Mouse (Mus musculus) forebrain, embryonic 13.5 days (tissue): ENCODE measurements around the gene Slc25a12. TPM values are rescaled to one million over a fixed set of nuclear protein-coding genes. Genes with fewer than 3 reads are reported as not detected.

ENCODE experiments used
- ATAC-seq: fragments of 200-750 bp; cut with Nextera tagmentation; 2 replicates; pipeline ENCODE4 v1.8.0; 2017
- H3K27ac ChIP-seq: fragments of 300-500 bp; sonication (generic); 2 replicates; pipeline ENCODE4 v1.5.1; 2015; ENCODE audit warnings: inconsistent platforms, mild to moderate bottlenecking, moderate library complexity
- H3K27me3 ChIP-seq: fragments of 300-500 bp; sonication (generic); 2 replicates; pipeline ENCODE4 v1.6.1; 2015; ENCODE audit warnings: mild to moderate bottlenecking, inconsistent platforms
- H3K36me3 ChIP-seq: fragments of 300-500 bp; sonication (generic); 2 replicates; pipeline ENCODE4 v1.6.1; 2015; ENCODE audit warnings: mild to moderate bottlenecking, inconsistent platforms; ENCODE audit not compliant: poor library complexity, severe bottlenecking
- H3K4me1 ChIP-seq: fragments of 300-500 bp; sonication (generic); 2 replicates; pipeline ENCODE4 v1.6.1; 2015; ENCODE audit warnings: inconsistent platforms
- H3K4me2 ChIP-seq: fragments of 300-500 bp; sonication (generic); 2 replicates; pipeline ENCODE4 v1.6.1; 2015; ENCODE audit warnings: inconsistent platforms, mild to moderate bottlenecking, moderate library complexity
- H3K4me3 ChIP-seq: fragments of 300-500 bp; sonication (generic); 2 replicates; pipeline ENCODE4 v1.5.1; 2015; ENCODE audit warnings: mild to moderate bottlenecking, inconsistent platforms
- H3K9ac ChIP-seq: fragments of 300-500 bp; sonication (generic); 2 replicates; pipeline ENCODE4 v1.6.1; 2015; ENCODE audit warnings: mild to moderate bottlenecking, inconsistent platforms
- H3K9me3 ChIP-seq: fragments of 300-500 bp; sonication (generic); replicated peaks from 2 replicates; pipeline ENCODE4 v1.6.1; 2016; ENCODE audit warnings: inconsistent platforms
- WGBS: fragments of 180-500 bp; shearing (Covaris S2); methylation state at CpG from one replicate; pipeline ENCODE4 v1.1.7; 2015; 5-methylcytosine and 5-hydroxymethylcytosine counted together
- polyA plus RNA-seq: library from polyadenylated mRNA; unstranded; fragments of >200 nt; fragmentation: Nextera tagmentation; extraction: Ambion mirVana; gene quantifications from 2 replicates; pipeline ENCODE4 v1.2.1, GENCODE M21; 2015

The Slc25a12 gene
- polyA plus RNA-seq, 1 experiment from 2014 or later, result 63.3 TPM

DNA sequence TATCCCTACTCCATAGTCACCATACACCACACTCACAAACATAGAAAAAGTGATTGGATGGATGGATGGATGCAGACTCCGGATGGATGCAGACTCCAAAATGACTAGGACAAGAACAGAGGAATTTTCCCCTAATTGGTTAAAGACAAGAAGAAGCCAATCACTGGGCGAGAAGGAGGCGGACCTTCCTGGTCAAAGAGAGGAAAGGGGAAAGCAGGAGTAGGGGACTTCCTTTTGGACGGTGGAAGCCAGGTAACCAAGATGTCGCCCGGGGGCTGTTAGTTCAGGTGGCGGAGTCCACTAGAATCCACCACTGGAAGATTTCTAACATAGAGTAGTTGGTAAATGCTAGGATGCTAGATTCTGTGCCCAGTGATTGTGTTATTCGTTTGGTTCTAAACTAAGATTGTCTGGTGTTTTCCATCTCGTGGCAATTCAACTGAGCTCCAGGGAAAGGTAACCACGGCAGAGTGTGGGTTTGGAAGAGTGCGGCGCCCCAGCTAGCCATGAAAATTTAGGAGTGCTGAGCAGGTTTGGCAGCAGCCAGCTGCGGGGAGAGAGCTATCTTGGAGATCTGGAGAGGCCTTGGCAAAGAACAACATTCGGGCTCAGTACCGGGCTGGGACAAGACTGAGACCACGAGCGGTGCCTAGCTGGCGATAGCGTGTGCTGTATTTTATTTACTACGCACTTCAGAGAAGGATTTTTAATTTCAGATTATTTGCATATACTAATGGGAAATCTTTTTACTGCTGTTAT is 19.6 kb downstream of the Slc25a12 start:
- Histone ChIP-seq H3K4me3 (no peak overlapping the region), H3K4me1 (no peaks in the 10 kb centered on the region), H3K27ac (no peak overlapping the region), H3K4me2 (no peak overlapping the region), H3K27me3 (no peaks in the 10 kb centered on the region), H3K36me3 (peaks cover 15% of the 10 kb centered on the region), H3K9me3 (peaks cover 5% of the 10 kb centered on the region; the same call in 1 of the 2 replicates), H3K9ac (no peak overlapping the region)
- 94% methylated on average over 20 of the region's 20 CpGs for WGBS
- no peak for ATAC-seq

DNA sequence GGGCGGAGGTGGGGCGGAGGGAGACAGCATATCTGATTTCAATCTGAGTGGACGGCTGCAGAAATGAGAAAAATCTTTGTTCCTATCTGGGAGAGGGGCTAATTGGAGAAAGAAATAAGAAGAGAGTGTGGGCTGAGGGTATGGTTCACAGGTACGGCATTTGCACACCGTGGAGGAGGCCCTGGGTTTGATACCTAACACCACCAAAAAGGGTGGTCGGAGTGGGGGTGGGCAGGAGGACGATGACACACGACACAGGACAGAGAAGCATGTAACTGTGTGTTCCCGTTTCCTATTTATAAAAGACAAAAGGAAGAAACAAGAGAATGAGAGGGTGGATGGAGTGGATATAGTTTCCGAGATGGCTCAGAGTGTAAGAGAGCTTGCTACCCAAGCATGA is 20.4 kb downstream of the Slc25a12 start:
- H3K9me3 ChIP-seq, result peaks cover 5% of the 10 kb centered on the region; the same call in 1 of the 2 replicates
- H3K4me3 ChIP-seq, result no peak overlapping the region
- H3K4me2 ChIP-seq, result no peak overlapping the region
- H3K27me3 ChIP-seq, result no peaks in the 10 kb centered on the region
- ATAC-seq, result no peak
- 93% methylated on average over 10 of the region's 10 CpGs for WGBS
- H3K4me1 ChIP-seq, result no peaks in the 10 kb centered on the region
- peaks cover 22% of the 10 kb centered on the region for H3K36me3 ChIP-seq
- no peak overlapping the region for H3K9ac ChIP-seq
- H3K27ac ChIP-seq, result no peak overlapping the region

DNA sequence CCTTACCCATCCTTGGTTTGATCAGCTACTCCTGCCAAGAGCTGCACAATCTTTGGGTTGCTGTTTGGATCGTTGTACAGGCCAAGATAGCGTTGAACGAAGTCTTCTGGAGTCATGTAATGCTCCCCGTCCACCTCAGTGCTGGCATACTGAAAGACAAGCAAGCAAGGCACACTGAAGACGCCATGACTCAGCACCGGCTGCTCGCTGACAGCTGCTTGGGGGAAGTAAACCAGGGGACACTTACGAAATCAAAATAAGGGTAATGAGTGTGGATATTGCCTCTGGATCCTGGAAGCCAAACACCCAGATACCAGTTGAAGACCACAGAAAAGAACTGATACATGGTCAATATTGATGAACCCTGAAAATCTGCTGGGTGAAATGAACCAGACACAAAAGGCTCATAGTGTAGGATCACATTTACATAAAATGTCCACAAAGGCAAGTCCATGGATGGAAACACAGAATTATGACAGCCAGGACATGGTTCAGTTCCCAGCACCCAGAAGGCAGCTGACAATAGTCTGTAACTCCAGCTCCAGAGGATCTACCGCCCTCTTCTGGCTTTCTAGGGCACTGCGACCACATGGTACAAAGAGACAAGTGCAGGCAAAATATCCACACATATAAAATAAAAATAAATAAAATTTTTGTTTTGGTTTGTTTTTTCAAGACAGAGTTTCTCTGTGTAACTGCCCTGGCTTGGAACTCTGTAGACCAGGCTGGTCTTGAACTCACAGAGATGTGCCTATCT is 23.5 kb downstream of the Slc25a12 start:
- Histone ChIP-seq H3K27ac (no peak overlapping the region), H3K36me3 (peaks cover 26% of the 10 kb centered on the region), H3K9me3 (peaks cover 5% of the 10 kb centered on the region; the same call in 1 of the 2 replicates), H3K4me2 (no peak overlapping the region), H3K4me3 (no peak overlapping the region), H3K27me3 (no peaks in the 10 kb centered on the region), H3K4me1 (no peaks in the 10 kb centered on the region), H3K9ac (no peak overlapping the region)
- 95% methylated on average over 10 of the region's 10 CpGs for WGBS
- no peak for ATAC-seq

DNA sequence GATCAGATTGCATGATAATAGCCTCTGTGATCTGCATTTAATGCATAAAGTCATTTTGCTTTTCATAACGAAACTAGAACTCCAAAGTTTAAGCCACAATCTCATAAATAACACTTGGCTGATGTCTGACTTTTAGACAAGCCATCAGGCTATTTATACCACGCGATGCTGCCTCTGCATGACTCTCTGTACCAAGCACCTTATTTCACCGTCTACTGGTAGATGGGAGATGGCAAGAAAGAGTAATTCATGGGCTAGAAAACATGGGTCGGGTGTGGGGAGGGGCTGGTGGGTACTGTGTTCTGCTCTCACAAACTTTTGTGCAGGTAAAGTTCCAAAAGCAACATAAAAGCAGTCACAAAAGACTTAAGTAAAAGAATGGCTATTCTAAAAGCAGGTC is 27.4 kb downstream of the Slc25a12 start:
- Histone ChIP-seq H3K4me1 (no peaks in the 10 kb centered on the region), H3K36me3 (peaks cover 34% of the 10 kb centered on the region), H3K9me3 (peaks cover 5% of the 10 kb centered on the region; the same call in 1 of the 2 replicates), H3K4me2 (no peak overlapping the region), H3K27me3 (no peaks in the 10 kb centered on the region), H3K27ac (no peak overlapping the region), H3K9ac (no peak overlapping the region), H3K4me3 (no peak overlapping the region)
- ATAC-seq, result no peak
- 91% methylated on average over 5 of the region's 5 CpGs for WGBS

DNA sequence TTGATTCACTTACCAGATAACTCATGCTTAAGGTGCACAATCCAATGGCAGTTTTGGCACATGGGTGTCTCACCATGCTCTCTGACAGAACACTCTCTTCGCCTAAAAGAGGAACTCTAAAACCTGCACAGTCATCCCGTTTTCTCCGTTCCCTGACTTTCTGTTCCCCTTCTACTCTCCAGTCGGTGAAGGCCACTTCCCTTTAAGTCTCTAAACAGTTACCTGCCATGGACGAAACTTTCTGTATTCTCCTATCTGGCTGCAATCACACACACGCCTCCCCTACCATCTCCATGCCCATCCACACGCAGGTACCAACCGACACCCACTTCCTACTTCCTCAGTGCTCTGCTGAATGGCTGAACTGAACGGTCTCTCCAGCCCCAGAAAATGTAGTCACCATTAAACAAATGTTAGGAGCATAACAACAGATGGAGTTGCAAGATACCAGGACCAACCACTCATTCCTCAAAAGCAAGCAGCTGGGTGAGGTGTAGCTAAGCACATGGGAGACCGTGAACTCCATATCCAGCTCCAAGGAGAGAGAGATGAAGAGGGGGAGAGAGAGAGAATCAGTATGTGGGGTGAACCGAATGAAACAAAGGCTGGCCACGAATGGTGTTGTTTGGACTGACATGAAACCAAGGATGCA is 29.3 kb downstream of the Slc25a12 start:
- WGBS, result 88% methylated on average over 12 of the region's 12 CpGs
- ATAC-seq, result no peak

DNA sequence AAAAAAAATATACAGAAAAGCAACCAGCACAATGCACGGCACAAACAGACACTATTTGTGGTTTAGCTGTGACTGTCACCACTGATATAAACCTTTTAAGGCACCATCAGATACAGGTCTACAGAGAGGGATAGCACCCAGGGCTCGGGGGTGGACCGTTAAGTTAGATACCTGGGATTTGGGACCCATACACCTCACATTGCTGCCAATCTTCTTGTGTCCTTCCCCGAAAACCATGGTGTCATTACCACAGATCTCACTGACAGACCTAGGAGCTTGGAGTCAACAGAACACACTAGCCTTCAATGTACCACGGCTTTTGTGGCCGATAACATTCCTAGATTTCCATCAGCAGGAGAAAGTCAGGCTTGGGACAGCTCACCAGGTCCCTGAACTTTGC is 30.9 kb downstream of the Slc25a12 start:
- no peak overlapping the region for H3K4me3 ChIP-seq
- H3K27ac ChIP-seq, result no peak overlapping the region
- H3K4me1 ChIP-seq, result no peaks in the 10 kb centered on the region
- no peak overlapping the region for H3K4me2 ChIP-seq
- H3K27me3 ChIP-seq, result no peaks in the 10 kb centered on the region
- peaks cover 31% of the 10 kb centered on the region for H3K36me3 ChIP-seq
- H3K9ac ChIP-seq, result no peak overlapping the region
- no peaks in the 10 kb centered on the region for H3K9me3 ChIP-seq
- 93% methylated on average over 6 of the region's 6 CpGs for WGBS
- ATAC-seq, result no peak

More for the DNA sequence above, 29.3 kb downstream of the Slc25a12 start:
- H3K4me2 ChIP-seq, result no peak overlapping the region
- no peak overlapping the region for H3K9ac ChIP-seq
- H3K9me3 ChIP-seq, result no peaks in the 10 kb centered on the region
- no peaks in the 10 kb centered on the region for H3K27me3 ChIP-seq
- no peak overlapping the region for H3K4me3 ChIP-seq
- peaks cover 29% of the 10 kb centered on the region for H3K36me3 ChIP-seq
- no peak overlapping the region for H3K27ac ChIP-seq
- H3K4me1 ChIP-seq, result no peaks in the 10 kb centered on the region

DNA sequence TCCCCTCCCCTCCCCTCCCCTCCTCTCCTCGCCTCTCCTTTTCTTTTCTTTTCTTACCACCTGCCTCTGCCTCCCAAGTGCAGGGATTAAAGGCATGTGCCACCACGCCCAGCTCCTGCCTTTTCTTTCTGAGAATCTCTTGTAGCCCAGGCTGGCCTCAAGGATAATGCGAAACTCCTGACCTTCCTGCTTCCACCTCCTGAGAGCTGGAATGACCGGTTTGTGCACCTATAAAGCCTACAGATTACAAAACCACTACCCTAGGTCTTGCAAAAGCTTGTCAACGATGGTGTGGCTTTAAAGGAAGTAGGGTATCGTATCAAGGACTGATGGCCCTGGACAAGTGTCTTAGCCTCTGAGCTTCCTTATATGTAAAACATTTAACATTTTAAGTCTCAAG is 31.3 kb downstream of the Slc25a12 start:
- 74% methylated on average over 5 of the region's 6 CpGs for WGBS
- Histone ChIP-seq H3K4me1 (no peaks in the 10 kb centered on the region), H3K36me3 (peaks cover 30% of the 10 kb centered on the region), H3K9ac (no peak overlapping the region), H3K27me3 (no peaks in the 10 kb centered on the region), H3K27ac (no peak overlapping the region), H3K4me2 (no peak overlapping the region), H3K9me3 (no peaks in the 10 kb centered on the region), H3K4me3 (no peak overlapping the region)
- ATAC-seq, result no peak

DNA sequence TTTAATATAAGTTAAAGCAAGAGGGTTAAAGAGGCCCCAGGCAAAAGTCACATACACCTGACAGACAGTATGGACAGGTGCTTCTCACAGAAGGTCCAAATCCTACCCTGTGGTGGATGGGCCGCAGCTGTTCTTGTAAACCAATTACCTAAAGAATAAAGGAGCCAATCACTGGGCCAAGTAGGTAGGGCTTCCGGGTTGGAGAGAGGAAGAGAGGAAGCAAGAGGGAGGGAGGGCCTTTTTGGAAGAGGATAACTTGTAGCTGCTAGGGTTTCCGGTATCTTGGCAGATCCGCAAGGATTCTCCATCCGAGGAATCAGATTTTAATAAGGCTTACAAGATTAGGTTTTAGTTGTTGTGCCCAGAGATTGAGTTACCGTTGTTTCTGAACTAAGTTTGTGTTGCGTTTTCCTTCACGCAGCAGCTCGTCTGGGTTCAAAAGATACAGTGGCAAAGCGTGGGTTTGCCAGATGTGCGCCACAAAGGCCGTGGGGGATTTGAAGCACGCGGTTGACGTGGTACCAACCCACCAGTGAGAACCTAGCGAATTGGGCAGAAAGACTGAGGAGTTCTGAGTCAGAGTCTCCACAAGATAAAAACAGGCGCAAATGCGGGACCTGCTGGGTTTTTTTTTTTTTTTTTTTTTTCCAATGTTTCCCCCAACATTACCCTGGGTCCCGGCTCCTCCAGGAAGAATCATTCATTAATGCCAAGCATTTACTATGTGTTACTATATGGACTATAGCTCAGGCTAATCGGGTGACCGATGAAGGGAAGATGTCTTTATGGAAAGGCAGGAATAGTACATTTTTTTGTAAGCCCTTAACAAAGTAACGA is 33.3 kb downstream of the Slc25a12 start:
- 93% methylated on average over 22 of the region's 22 CpGs for WGBS
- no peaks in the 10 kb centered on the region for H3K27me3 ChIP-seq
- H3K4me2 ChIP-seq, result no peak overlapping the region
- H3K9me3 ChIP-seq, result no peaks in the 10 kb centered on the region
- H3K36me3 ChIP-seq, result peaks cover 30% of the 10 kb centered on the region
- no peak for ATAC-seq
- H3K4me1 ChIP-seq, result no peaks in the 10 kb centered on the region
- no peak overlapping the region for H3K9ac ChIP-seq
- H3K4me3 ChIP-seq, result no peak overlapping the region
- H3K27ac ChIP-seq, result no peak overlapping the region

DNA sequence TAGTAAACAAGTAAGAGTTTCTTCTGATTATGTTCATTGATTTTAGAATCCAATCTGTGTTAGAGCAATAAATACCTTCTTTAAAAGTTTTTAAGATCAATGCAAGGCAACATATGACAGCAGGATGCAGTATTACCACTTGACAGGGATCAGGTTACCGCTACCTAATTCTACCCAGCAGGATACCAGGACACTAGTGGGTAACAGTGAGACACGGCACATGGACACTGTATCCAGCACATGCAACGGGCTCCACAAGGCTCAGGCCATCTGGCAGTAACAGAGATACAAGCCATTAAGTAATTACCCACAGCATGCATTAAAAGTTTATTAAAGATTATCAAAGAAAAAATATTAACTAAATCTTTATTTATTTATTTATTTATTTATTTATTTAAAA is 37.8 kb downstream of the Slc25a12 start:
- H3K27ac ChIP-seq, result no peak overlapping the region
- H3K9ac ChIP-seq, result no peak overlapping the region
- 88% methylated on average over 3 of the region's 3 CpGs for WGBS

DNA sequence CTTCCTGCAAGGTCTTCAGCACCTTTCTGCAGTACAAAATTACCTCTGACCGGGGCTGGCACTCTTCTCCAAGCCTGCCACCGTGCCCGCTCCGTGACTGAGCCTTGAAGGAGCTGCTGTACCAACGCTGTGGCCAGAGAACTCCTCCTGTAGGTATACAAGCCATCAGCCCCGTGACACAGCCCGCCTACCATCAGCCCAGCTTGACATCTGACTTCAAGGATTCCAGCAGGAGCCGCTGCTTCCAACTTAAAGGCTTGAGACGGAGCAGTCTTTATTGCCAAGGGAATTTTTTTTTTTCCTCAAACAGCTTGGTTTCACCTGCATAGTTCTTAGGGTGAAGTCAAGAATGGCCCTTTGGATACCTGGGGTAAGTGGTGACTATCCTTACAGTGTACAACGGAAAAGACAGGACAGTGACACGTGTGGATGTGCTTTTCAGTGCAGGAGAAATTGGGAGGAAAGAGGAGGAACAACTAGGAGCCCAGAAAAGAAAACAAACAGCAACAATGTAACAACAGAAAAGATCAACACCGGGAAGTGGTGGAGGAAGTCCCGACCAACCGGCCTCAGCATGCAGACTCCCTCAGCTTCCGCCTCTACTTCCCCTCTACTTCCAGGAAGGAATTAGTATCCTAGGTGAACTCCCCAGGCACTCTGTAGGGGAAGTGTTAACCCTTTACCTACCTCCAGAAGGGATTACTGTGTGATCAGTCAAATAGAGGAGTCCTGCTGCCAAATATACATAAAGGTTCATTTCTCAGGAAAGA is 39.0 kb downstream of the Slc25a12 start:
- Histone ChIP-seq H3K27me3 (no peaks in the 10 kb centered on the region), H3K9me3 (no peaks in the 10 kb centered on the region), H3K9ac (no peak overlapping the region), H3K4me2 (no peak overlapping the region), H3K27ac (no peak overlapping the region), H3K4me1 (0 out of 2 replicates have a peak, but pooled peaks cover 5% of the 10 kb centered on the region), H3K36me3 (peaks cover 23% of the 10 kb centered on the region), H3K4me3 (no peak overlapping the region)
- 69% methylated on average over 15 of the region's 15 CpGs for WGBS
- ATAC-seq, result no peak

More for the DNA sequence above, 37.8 kb downstream of the Slc25a12 start:
- Histone ChIP-seq H3K4me3 (no peak overlapping the region), H3K36me3 (peaks cover 26% of the 10 kb centered on the region), H3K4me1 (0 out of 2 replicates have a peak, but pooled peaks cover 5% of the 10 kb centered on the region), H3K27me3 (no peaks in the 10 kb centered on the region), H3K4me2 (no peak overlapping the region), H3K9me3 (no peaks in the 10 kb centered on the region)
- no peak for ATAC-seq

DNA sequence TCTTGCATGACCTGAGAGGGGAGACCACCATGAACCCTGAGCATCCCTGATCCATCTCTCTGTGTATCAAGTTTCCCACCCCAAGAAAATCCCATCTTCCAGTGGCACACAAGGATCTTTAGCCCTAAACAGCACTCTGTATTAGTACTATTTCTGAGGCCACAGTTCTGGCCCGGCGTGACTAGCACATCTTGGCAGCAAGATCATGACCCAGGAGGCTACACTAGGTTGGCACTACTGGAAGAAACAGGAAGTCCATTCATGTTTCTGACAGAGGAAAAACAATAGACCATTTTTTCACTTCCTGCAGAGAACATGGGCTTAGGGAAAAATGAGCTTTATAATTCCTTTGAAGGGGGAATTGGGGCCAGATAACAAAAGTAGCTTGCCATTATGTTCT is 39.8 kb downstream of the Slc25a12 start:
- Histone ChIP-seq H3K4me3 (no peak overlapping the region), H3K9me3 (no peaks in the 10 kb centered on the region), H3K27me3 (no peaks in the 10 kb centered on the region), H3K9ac (no peak overlapping the region), H3K4me1 (0 out of 2 replicates have a peak, but pooled peaks cover 5% of the 10 kb centered on the region), H3K36me3 (peaks cover 25% of the 10 kb centered on the region), H3K27ac (no peak overlapping the region), H3K4me2 (no peak overlapping the region)
- no peak for ATAC-seq
- WGBS, result 82% methylated on average over 2 of the region's 2 CpGs
